Mouse (Mus musculus) liver, postnatal 0 days (tissue): ENCODE measurements at regions not wholly inside any gene's neighbourhood (a gene's known extent, or its start where the extent isn't known, plus 50 kb on each side); places are given as distances from the start of the nearest gene placed in this dataset.

Experiments
- ATAC-seq: fragments of 200-750 bp; cut with Nextera tagmentation; 2 replicates; pipeline ENCODE4 v1.8.0; 2017; ENCODE audit warnings: mild to moderate bottlenecking, moderate library complexity
- DNase-seq: peaks from one replicate; pipeline ENCODE4 v3.0.0-alpha.2; 2016
- H3K27ac ChIP-seq: fragments of 300-500 bp; sonication (generic); 2 replicates; pipeline ENCODE4 v1.5.1; 2014; ENCODE audit warnings: antibody characterized with exemption, moderate library complexity, mild to moderate bottlenecking, low read depth
- H3K27me3 ChIP-seq: fragments of 300-500 bp; sonication (generic); 2 replicates; pipeline ENCODE4 v1.6.1; 2014; ENCODE audit warnings: low read length, control low read depth, mixed read lengths; ENCODE audit not compliant: insufficient read depth
- H3K36me3 ChIP-seq: fragments of 300-500 bp; sonication (generic); replicated peaks from 2 replicates; pipeline ENCODE4 v1.6.1; 2014; ENCODE audit warnings: mild to moderate bottlenecking, control low read depth, low read length, moderate library complexity, mixed read lengths; ENCODE audit not compliant: insufficient read depth
- H3K4me1 ChIP-seq: fragments of 300-500 bp; sonication (generic); 2 replicates; pipeline ENCODE4 v1.6.1; 2014; ENCODE audit warnings: antibody characterized with exemption, mild to moderate bottlenecking, control low read depth; ENCODE audit not compliant: insufficient read depth
- H3K4me2 ChIP-seq: fragments of 300-500 bp; sonication (generic); 2 replicates; pipeline ENCODE4 v1.6.1; 2014; ENCODE audit warnings: low read depth, mild to moderate bottlenecking, low read length, moderate library complexity, mixed read lengths
- H3K4me3 ChIP-seq: fragments of 300-500 bp; sonication (generic); 2 replicates; pipeline ENCODE4 v1.5.1; 2014; ENCODE audit warnings: low read depth, low read length
- H3K9ac ChIP-seq: fragments of 300-500 bp; sonication (generic); replicated peaks from 2 replicates; pipeline ENCODE4 v1.6.1; 2014; ENCODE audit warnings: mild to moderate bottlenecking, moderate library complexity
- H3K9me3 ChIP-seq: fragments of 300-500 bp; sonication (generic); 2 replicates; pipeline ENCODE4 v1.6.1; 2016; ENCODE audit warnings: mild to moderate bottlenecking, control low read depth, low read length, mixed read lengths
- CTCF ChIP-seq: sonication (generic); IDR thresholded peaks from 2 replicates; pipeline ENCODE4 v1.5.1; 2016; ENCODE audit warnings: antibody characterized with exemption, low read depth
- EP300 ChIP-seq: IDR thresholded peaks from 2 replicates; pipeline ENCODE4 v1.6.1; 2016; ENCODE audit warnings: antibody characterized with exemption, low read depth, mild to moderate bottlenecking
- WGBS: fragments of 180-500 bp; shearing (Covaris S2); extraction: QIAGEN DNeasy Blood & Tissue Kit; methylation state at CpG from one replicate; pipeline ENCODE4 v1.1.7; 2014; ENCODE audit not compliant: insufficient replicate concordance; 5-methylcytosine and 5-hydroxymethylcytosine counted together

GRCm38 (mm10) chr13:57303805-57304204 is 408.0 kb upstream of the Trpc7 start:
- no peaks in the 10 kb centered on the region for H3K36me3 ChIP-seq
- H3K27me3 ChIP-seq = no peaks in the 10 kb centered on the region
- no peak overlapping the region for H3K4me3 ChIP-seq
- H3K4me2 ChIP-seq = no peak overlapping the region
- no peak overlapping the region for H3K9ac ChIP-seq
- no peaks in the 10 kb centered on the region for H3K4me1 ChIP-seq
- DNase-seq (no peak), ATAC-seq (no peak)
- TF ChIP-seq EP300 (no peak), CTCF (no peak)
- 78% methylated on average over 2 of the region's 2 CpGs for WGBS
- no peak overlapping the region for H3K27ac ChIP-seq
- H3K9me3 ChIP-seq = 0 out of 2 replicates have a peak, but pooled peaks cover 3% of the 10 kb centered on the region

- H3K4me2 ChIP-seq = no peak overlapping the region
- H3K9ac ChIP-seq = no peak overlapping the region
- no peak overlapping the region for H3K27ac ChIP-seq
- H3K36me3 ChIP-seq = no peaks in the 10 kb centered on the region
- H3K4me3 ChIP-seq = no peak overlapping the region
- ATAC-seq (no peak), DNase-seq (no peak)
- WGBS = 70% methylated on average over 9 of the region's 9 CpGs
- TF ChIP-seq CTCF (no peak), EP300 (no peak)
- no peaks in the 10 kb centered on the region for H3K4me1 ChIP-seq
- no peaks in the 10 kb centered on the region for H3K27me3 ChIP-seq
- H3K9me3 ChIP-seq = no peaks in the 10 kb centered on the region
These were observed 396.1 kb upstream of the Trpc7 start for GRCm38 (mm10) chr13:57291737-57292490.

- TF ChIP-seq EP300 = no peak
- no peak for TF ChIP-seq CTCF
- Histone ChIP-seq H3K4me2 (no peak overlapping the region), H3K27me3 (no peaks in the 10 kb centered on the region), H3K9ac (no peak overlapping the region), H3K9me3 (no peaks in the 10 kb centered on the region), H3K4me3 (no peak overlapping the region), H3K27ac (no peak overlapping the region), H3K36me3 (no peaks in the 10 kb centered on the region), H3K4me1 (no peaks in the 10 kb centered on the region)
- WGBS = 69% methylated on average over 2 of the region's 2 CpGs
- DNase-seq (no peak), ATAC-seq (no peak)
These were observed 390.4 kb upstream of the Trpc7 start for GRCm38 (mm10) chr13:57286168-57286567.

GRCm38 (mm10) chr13:57282816-57283215 is 387.0 kb upstream of the Trpc7 start:
- H3K27me3 ChIP-seq = no peaks in the 10 kb centered on the region
- ATAC-seq (no peak), DNase-seq (no peak)
- no peaks in the 10 kb centered on the region for H3K4me1 ChIP-seq
- TF ChIP-seq EP300 (no peak), CTCF (no peak)
- H3K4me3 ChIP-seq = no peak overlapping the region
- H3K4me2 ChIP-seq = no peak overlapping the region
- 30% methylated on average over 8 of the region's 8 CpGs for WGBS
- H3K36me3 ChIP-seq = no peaks in the 10 kb centered on the region
- H3K9me3 ChIP-seq = no peaks in the 10 kb centered on the region
- H3K27ac ChIP-seq = no peak overlapping the region
- no peak overlapping the region for H3K9ac ChIP-seq

GRCm38 (mm10) chr13:57281941-57282710 is 386.3 kb upstream of the Trpc7 start:
- no peak for TF ChIP-seq CTCF
- TF ChIP-seq EP300 = no peak
- DNase-seq (no peak), ATAC-seq (no peak)
- Histone ChIP-seq H3K27me3 (no peaks in the 10 kb centered on the region), H3K9ac (no peak overlapping the region), H3K4me2 (no peak overlapping the region), H3K9me3 (no peaks in the 10 kb centered on the region), H3K4me1 (no peaks in the 10 kb centered on the region), H3K27ac (no peak overlapping the region), H3K36me3 (no peaks in the 10 kb centered on the region), H3K4me3 (no peak overlapping the region)
- WGBS = 43% methylated on average over 24 of the region's 24 CpGs

- no peaks in the 10 kb centered on the region for H3K27me3 ChIP-seq
- TF ChIP-seq CTCF (peak; percentile 59), EP300 (no peak)
- no peaks in the 10 kb centered on the region for H3K36me3 ChIP-seq
- H3K9ac ChIP-seq = no peak overlapping the region
- no peak overlapping the region for H3K4me2 ChIP-seq
- H3K4me1 ChIP-seq = no peaks in the 10 kb centered on the region
- WGBS = 26% methylated on average over 3 of the region's 3 CpGs
- peak; percentile 27 for DNase-seq
- no peak overlapping the region for H3K4me3 ChIP-seq
- H3K9me3 ChIP-seq = no peaks in the 10 kb centered on the region
- no peak for ATAC-seq
- no peak overlapping the region for H3K27ac ChIP-seq
These were observed 385.7 kb upstream of the Trpc7 start for GRCm38 (mm10) chr13:57281504-57281903.
